Mouse (Mus musculus) embryonic fibroblast, embryonic 13.5 days (primary cell): Measurements from ENCODE around the gene Rnf114. TPM values are rescaled to one million over a fixed set of nuclear protein-coding genes. Genes with fewer than 3 reads are reported as not detected.
A peak's percentile ranks its signal among the peaks of the same experiment; 100 is the strongest.

Experiments
- H3K27ac ChIP-seq: 2 replicates; pipeline ENCODE4 v1.5.1; 2012; ENCODE audit warnings: low read length, control low read depth, inconsistent platforms; ENCODE audit not compliant: insufficient read depth
- H3K4me1 ChIP-seq: 2 replicates; pipeline ENCODE4 v1.6.1; 2011; ENCODE audit warnings: low read length; ENCODE audit not compliant: control insufficient read depth, insufficient read depth
- H3K4me3 ChIP-seq: 2 replicates; pipeline ENCODE4 v1.5.1; 2011; ENCODE audit warnings: mild to moderate bottlenecking, control low read depth, low read length; ENCODE audit not compliant: insufficient read depth
- CTCF ChIP-seq: IDR thresholded peaks from 2 replicates; pipeline ENCODE4 v1.5.1; 2011; ENCODE audit warnings: mild to moderate bottlenecking, control low read depth, low read length, moderate library complexity, borderline replicate concordance; ENCODE audit not compliant: insufficient read depth
- POLR2A ChIP-seq: IDR thresholded peaks from 2 replicates; pipeline ENCODE4 v1.6.1; 2011; ENCODE audit warnings: low read depth, mild to moderate bottlenecking, control low read depth, low read length, moderate library complexity
- polyA plus RNA-seq: library from polyadenylated mRNA; stranded (reverse); fragments of >200 nt; gene quantifications from 2 replicates; pipeline ENCODE4 v1.2.4, GENCODE M21; 2011; ENCODE audit warnings: low read depth; ENCODE audit not compliant: missing spikeins, insufficient read length

Gene Rnf114
- polyA plus RNA-seq, 1 experiment: 44.9 TPM

GRCm38 (mm10) chr2:167456361-167457020, 36.0 kb upstream of the Rnf114 start:
- TF ChIP-seq POLR2A: no peak
- no peak for TF ChIP-seq CTCF
- H3K27ac ChIP-seq: no peak overlapping the region
- no peaks in the 10 kb centered on the region for H3K4me1 ChIP-seq
- H3K4me3 ChIP-seq: no peak overlapping the region

- no peak overlapping the region for H3K4me3 ChIP-seq
- no peak overlapping the region for H3K27ac ChIP-seq
- TF ChIP-seq CTCF (no peak), POLR2A (no peak)
- no peaks in the 10 kb centered on the region for H3K4me1 ChIP-seq
These were observed 35.2 kb upstream of the Rnf114 start for GRCm38 (mm10) chr2:167457213-167457612.

GRCm38 (mm10) chr2:167458548-167458947, 33.9 kb upstream of the Rnf114 start:
- Histone ChIP-seq H3K4me3 (no peak overlapping the region), H3K4me1 (no peaks in the 10 kb centered on the region), H3K27ac (no peak overlapping the region)
- TF ChIP-seq POLR2A: no peak
- TF ChIP-seq CTCF: no peak

GRCm38 (mm10) chr2:167459071-167459865, 33.2 kb upstream of the Rnf114 start:
- Histone ChIP-seq H3K27ac (no peak overlapping the region), H3K4me3 (no peak overlapping the region), H3K4me1 (no peaks in the 10 kb centered on the region)
- TF ChIP-seq CTCF: no peak
- no peak for TF ChIP-seq POLR2A

GRCm38 (mm10) chr2:167462954-167463353, 29.5 kb upstream of the Rnf114 start:
- Histone ChIP-seq H3K4me1 (peaks cover 5% of the 10 kb centered on the region; the same call in 1 of the 2 replicates), H3K4me3 (no peak overlapping the region), H3K27ac (no peak overlapping the region)
- TF ChIP-seq CTCF: peak; percentile 86
- no peak for TF ChIP-seq POLR2A

GRCm38 (mm10) chr2:167463802-167464201, 28.6 kb upstream of the Rnf114 start:
- TF ChIP-seq POLR2A (no peak), CTCF (no peak)
- no peak overlapping the region for H3K27ac ChIP-seq
- H3K4me3 ChIP-seq: no peak overlapping the region
- peaks cover 5% of the 10 kb centered on the region; the same call in 1 of the 2 replicates for H3K4me1 ChIP-seq

GRCm38 (mm10) chr2:167465951-167466350, 26.5 kb upstream of the Rnf114 start:
- H3K27ac ChIP-seq: no peak overlapping the region
- no peak overlapping the region for H3K4me3 ChIP-seq
- peaks cover 5% of the 10 kb centered on the region; the same call in 1 of the 2 replicates for H3K4me1 ChIP-seq
- TF ChIP-seq POLR2A (no peak), CTCF (no peak)

GRCm38 (mm10) chr2:167467214-167467613, 25.2 kb upstream of the Rnf114 start:
- no peak for TF ChIP-seq CTCF
- no peak for TF ChIP-seq POLR2A
- Histone ChIP-seq H3K27ac (no peak overlapping the region), H3K4me3 (no peak overlapping the region), H3K4me1 (peaks cover 5% of the 10 kb centered on the region; the same call in 1 of the 2 replicates)

GRCm38 (mm10) chr2:167468444-167468843, 24.0 kb upstream of the Rnf114 start:
- Histone ChIP-seq H3K4me1 (peaks cover 5% of the 10 kb centered on the region; the same call in 1 of the 2 replicates), H3K4me3 (no peak overlapping the region), H3K27ac (no peak overlapping the region)
- TF ChIP-seq CTCF (no peak), POLR2A (no peak)

GRCm38 (mm10) chr2:167470611-167471010, 21.8 kb upstream of the Rnf114 start:
- no peaks in the 10 kb centered on the region; the same call in 1 of the 2 replicates for H3K4me1 ChIP-seq

More at GRCm38 (mm10) chr2:167470611-167471010, 21.8 kb upstream of the Rnf114 start:
- TF ChIP-seq POLR2A (no peak), CTCF (no peak)
- Histone ChIP-seq H3K4me3 (no peak overlapping the region), H3K27ac (no peak overlapping the region)
